Mouse (Mus musculus) skeletal muscle tissue, adult 2 months (tissue): ENCODE data around the gene Nrarp.

Experiments used
- DNase-seq: peaks from one replicate; pipeline ENCODE4 v3.0.0-alpha.2; 2012; ENCODE audit warnings: low read depth, low spot score

The Nrarp gene

DNA sequence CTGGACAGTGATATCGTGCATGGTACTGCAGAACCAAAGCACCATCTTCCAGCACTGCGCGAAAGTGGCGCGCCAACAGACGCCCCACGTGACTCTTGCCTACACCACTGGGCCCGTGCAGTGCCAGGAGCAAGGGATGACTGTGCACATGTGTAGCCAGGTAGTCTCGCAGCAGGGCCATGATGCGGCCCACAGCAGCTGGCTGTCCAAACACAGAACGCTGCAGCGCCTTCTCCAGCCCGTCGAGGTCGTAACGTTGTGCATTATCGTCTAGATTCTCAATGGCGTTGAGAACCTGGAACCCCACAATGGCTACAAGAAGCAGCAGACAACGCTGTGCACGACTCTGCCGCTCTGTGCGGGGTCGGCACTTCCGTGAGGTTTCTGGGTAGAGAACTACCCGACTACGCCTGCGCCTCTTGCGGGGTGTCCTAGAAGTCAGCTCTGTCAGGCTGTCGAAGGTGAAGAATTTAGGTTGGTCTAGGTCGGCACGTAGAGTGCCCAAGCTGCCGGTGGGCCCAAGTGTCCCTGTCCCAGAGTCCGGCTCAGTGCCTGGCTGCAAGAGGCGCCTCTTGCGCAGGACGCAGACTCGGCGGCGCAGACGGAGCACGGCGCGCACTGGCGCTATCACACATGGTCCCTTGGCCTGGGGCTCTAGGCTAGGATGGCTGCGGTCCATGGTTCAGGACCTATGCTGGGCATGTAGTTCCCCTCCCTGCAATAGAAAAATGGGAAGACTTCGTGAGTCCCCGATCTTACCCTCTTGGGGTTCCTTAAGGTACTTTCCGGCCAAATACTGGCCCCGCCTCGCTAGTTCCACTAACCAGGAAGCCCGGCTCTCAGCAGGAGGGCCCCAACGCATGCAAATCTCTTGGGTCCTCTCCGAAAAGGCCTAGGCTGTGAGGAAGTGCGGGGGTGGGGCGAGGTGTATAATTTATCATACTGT, 14.9 kb downstream of the Nrarp start:
- no peak for DNase-seq

DNA sequence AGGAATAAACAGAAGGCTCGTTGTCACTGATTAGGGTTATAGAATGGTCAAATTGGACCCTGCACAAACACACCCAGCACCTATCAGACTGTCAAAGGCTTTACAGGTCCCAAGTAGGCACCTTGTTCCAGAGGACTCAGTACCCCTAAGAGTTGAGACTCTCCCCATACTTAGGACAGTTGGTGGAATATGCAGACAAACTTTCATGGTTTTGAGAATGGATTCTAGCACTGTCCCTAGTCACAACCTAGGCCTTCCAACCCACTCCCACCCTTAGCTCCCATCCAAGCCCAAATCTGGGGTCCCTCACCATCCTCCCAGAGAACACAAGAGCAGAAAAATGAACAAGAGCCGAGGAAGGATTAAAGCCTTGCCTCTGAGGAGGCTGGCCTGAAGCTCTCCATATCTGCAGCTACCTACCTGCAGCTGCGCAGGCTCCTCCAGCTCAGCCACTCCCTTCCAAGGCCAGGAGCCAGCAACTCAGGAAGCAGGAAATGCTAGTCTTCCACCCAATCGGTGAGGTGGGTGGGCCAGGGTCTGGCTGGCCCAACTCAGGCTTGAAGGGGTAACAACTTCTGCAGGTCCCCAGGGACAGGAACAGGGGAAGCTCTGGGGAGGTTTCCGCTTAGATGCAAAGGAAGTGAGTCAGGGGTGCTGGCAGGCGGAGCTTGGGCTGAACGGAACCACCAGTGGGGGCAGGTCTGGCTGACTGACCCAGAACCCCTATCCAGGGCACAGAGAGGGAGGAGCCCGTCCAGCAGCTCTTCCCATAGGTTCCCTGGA, 15.8 kb downstream of the Nrarp start, which contains the start of gene Tor4a:
Gene Tor4a (minus strand): TSS at position 715 of the 783 bp plus-strand sequence.
- DNase-seq = peak; percentile 85

DNA sequence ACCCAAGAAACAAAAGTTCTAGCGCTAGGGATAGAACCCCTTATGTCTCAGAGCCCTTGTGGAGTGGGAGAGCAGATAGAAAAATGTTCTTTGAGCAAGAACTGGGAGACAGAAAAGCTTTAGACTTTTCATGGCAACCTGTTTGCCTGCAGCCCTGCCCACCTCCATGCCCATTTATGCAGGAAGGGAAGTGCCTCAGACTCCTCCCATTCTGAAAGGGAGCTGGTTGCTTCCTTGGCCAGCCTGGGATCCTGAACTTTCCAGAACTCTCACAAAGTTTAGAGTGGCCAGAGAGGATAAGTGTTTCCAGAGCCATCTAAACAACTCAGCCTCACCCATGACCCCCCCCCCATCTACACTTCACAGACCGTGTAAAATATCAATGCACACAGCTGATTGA, 16.6 kb downstream of the Nrarp start:
- no peak for DNase-seq

DNA sequence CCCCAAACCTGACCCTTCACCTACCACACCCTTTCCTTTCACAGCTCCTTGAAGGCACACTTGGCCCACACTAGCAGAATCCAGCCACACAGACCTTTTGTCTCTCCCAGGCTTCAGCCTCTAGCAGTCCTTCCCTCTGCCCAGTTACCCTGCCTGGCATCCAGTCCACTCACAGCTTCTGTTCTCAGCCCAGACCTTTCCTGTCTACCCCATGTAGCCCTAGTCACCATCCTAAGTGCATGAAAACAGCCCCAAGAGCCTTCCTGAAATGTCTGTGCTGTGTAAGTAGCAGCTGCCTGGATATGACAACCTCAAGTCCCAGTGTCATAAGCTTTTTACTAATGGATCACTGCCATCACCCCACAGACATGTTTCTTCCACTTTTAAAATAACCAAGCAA, 17.4 kb downstream of the Nrarp start:
- no peak for DNase-seq

DNA sequence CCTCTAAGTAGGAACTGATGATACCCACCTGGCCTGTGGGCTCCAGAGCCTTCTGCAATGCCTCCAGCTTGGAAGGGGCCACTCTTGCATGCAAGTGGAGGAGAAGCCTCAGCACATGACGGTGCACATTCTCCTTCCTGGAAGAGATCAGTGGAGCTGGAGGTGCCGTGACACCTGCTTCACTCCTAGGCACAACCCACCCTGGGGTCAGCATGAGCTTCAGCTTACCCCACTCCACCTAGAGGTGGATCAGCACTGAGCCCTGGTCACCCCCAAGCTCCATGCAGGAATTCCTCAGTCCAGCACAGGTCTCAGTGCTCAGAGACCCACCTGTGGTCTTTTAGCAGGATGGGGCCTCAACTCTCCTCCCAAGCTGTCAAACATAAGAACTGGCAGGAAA, 20.1 kb downstream of the Nrarp start:
- no peak for DNase-seq

DNA sequence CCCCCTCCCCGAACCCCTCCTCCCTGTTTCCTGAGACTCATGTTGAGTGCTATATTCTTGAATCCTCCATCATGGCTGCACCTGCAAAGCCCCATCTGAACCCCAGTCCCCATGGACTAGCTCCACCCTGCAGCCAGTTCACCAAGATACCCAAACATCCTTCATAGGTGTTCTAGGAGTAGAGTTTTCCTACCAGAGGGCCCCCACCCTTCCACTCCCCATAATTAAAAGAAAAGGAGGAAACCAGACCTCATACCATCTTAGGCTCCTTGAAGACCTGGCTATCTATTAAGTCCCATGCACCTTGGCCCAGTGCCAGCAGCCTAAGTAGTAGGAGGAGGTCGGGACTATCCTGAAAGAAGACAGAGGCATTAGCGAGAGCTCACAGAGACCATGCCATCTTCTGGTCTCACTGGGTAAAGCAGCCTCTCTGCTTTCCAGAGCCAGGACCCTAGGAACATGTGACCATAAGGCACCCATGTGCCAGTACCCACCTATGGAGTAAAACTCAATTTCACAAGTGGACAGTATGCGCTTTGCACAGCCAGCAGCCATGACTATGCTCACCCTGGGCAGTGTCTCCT, 23.2 kb downstream of the Nrarp start:
- DNase-seq = no peak

DNA sequence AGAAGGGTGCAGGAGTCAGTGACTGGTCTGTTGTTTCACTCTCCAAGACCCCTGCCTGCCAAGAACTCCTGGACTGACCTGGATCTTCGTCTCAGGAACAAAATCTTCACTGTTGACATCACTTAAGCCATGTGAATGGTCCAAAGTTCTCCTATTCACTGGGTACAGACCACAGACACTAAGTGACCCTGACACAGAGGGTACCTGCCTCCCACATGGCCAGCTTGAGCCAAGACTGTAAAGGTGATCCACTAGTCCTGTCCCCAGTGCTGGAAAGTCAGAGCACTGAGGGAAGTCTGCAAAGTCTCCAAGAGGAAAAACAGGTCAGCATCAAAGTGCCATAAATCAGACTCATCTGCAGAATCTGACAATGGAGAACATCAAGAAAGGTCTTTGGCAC, 27.0 kb downstream of the Nrarp start:
- no peak for DNase-seq

DNA sequence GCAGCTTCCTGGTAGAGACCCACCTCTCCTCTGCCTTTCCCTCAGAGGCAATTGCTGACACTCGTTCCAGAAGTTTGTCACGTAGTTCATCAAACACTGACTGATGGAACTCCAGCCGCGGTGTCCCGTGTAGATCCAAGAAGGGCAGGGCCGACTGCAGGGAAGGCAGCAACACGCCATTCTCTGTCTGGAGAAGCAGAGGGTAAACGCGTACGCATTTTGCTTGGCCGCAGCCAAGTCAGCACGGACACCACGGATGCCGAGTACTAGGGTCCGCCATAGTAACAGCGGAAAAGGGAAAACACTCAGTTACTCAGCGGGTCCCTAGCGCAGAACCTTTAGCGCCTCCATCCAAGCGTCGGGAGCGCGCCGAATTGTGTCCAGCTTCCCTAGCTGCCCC, 30.1 kb downstream of the Nrarp start:
- no peak for DNase-seq

DNA sequence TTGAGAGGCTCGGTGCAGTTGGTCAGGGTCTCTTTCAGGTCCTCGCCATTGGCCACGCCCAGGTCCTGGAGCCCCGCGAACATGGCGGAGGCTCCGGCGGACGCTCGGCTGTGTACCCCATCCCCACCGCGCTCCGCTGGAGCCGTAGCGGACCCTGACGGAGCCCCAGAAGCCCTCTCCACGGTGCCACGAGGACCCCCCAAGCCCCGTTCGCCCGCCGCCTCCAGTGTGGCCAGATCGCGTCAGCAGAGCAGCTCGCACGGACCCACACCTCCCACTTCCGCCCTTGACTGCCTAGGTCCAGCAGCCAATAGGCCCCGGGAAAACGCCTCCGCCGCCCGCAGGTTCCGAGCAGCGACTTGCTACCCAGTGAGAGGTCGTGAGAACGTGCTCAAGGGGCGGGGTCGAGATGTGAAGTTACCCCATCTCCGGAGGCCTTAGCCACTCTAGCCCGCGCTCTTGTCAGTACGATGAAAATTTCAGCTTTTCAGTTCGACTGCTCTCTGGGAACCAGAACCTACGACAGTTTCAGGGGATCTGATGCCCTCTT, 30.6 kb downstream of the Nrarp start, which contains the start of gene Nelfb:
Gene Nelfb (minus strand): TSS at position 369 of the 550 bp plus-strand sequence.
- peak; percentile 75 for DNase-seq

DNA sequence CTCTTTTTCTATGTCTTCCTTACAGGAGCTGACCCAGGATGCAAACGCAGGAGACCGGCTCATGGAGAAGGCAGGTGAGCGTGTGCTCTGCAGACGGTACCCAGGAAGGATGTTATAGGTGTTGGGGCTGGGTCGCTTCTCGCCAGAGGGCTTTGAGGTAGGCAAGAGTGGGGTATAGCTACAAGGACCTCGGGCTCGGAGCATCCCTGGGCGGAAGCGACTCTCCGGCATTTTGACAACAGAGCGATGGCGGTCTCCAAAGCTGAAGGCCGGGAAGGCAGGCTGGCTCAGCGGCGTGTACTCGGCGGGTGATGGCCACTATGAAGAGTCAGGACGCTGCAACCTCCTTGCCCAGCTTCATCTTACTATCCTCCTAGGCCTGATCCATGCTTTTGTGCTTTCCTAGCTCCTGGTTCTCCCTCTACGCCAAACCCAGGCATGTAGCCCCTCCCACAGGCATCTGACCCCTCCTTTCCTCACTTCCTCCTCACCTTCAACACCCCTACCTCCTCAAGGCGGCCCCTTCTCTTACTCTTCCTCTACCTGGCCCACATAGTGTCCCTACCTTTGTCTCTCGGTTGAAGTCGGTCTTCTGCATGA, 32.8 kb downstream of the Nrarp start:
- DNase-seq = no peak

DNA sequence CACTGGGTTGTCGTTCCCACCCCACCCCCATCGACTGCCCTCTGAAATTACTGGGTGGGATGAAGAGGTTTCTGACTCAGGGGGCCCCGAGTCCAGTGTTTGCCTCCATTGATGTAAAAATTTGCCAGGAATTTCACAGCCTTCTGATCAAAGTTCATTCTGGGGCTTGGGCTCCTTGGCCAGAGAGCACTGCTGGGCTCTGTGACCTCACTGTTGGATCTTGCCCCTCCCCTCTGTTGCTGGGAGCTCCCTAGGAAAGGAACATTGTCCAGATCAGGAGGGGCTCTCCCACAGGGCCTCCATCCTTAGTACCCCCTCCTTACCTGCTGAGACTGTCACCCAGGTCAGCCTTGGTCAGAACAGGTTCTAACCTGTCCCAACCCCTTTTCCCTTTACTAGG, 33.9 kb downstream of the Nrarp start, which contains the start of gene Stpg3:
Gene Stpg3 (minus strand): TSS at position 194 of the 400 bp plus-strand sequence.
- DNase-seq = no peak

DNA sequence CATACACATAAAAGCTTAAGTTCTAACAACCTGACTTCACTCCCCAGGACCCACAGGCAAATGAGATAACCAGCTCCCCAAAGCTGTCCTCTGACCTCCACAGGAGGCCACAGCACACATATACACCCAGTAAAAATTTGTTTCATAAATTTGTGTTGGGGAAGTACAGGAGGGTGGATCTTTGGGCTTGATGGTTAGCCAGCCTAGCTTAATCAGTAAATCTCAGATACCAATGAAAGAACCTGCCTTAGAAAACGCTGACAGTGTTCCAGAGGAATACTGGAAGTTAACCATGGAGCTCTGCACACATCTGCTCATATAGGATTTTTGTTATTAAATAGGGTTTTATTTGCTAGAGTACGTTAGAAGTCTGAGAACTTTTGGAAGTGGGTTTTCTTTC, 37.1 kb downstream of the Nrarp start:
- no peak for DNase-seq

DNA sequence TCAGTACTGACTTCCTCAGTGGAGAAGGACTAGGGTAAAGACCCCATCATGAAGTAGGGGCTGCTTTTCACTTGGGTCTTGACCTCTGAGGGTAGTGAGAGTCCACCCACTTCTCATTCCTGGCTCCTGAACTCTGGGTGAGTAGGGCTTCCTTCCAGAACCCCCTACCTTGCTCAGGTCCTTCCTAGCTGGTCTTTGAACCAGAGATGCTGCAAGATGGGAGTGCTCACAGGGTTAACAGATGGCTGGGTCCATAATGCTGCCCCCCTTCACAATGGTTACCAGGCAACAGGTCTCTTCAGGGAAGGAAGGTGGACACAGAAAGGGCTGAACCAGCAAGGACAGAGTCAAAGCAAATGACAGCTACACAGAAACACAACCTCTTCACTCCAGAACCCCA, 37.9 kb downstream of the Nrarp start, which contains the start of gene Fam166a:
Gene Fam166a (plus strand): TSS at position 301 of the 400 bp plus-strand sequence.
- no peak for DNase-seq

DNA sequence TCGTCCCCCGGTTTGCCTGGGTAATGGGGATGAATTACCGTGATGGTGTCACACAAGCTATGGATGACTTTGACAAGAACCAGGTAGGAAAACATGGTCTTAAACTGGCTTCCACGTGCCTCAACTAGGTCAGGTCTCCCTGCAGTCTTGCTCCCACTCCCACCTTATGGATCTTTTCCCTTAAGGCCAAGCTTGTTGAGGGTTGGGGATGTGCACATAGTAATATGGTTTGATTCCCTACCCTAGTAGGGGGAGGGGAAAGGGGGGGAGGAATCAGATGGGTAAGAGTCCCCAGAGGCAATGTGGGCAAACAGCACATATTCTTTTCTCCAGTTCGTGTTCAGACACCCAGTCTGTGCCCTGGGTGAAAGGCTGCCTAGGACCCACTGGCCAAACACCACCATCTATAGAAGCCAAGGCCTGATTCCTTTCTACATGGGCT, 40.8 kb downstream of the Nrarp start:
- DNase-seq = no peak

DNA sequence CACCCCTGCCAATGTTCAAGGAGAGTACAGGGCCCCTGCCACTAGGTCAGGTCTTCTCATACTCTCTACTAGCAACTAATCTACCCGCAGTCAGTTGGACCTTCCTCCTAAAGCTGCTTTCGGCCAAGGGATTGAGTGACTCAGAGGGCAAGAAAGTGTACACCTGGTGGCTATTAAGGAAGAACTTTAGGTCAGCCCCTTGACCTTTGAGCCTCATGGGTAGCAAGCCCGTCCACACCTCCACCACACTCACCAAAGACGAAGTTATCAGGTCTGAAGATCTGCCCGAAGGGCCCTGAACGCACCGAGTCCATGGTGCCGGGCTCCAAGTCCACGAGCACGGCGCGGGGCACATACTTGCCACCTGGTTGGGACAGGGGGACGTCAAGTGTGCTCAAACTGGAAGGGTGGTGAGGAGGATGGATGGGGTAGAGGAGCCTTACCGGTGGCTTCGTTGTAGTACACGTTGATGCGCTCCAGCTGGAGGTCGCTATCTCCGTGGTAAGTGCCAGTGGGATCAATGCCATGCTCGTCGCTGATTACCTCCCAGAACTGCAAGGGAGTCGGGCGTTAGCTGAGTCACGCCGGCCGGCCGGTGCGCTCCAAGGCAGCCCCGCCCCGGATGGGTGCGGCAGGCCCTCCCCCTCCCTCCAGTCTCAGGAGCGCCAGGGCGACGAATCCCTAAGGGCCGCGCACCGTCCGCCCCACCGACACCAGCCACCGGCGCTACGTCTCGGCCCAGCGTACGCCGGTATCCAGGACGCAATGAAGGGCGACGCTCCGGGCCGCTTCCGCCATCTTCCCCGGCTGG, 43.3 kb downstream of the Nrarp start:
- DNase-seq = peak; percentile 86

DNA sequence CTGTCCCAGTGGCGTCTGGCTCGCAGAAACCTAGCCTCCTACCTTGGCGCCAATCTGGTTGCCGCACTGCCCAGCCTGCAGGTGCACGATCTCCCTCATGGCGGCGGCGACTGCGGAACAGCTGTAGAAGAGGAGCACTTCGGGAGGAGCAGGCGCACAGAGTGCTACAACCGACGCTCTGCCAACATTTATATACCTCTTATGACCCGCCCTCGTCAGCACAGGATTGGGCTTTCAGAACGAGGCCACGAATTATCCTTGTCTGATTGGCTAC, 43.9 kb downstream of the Nrarp start, which contains the start of gene Tubb4b:
Gene Tubb4b (minus strand): TSS at position 211 of the 274 bp plus-strand sequence.
- no peak for DNase-seq

DNA sequence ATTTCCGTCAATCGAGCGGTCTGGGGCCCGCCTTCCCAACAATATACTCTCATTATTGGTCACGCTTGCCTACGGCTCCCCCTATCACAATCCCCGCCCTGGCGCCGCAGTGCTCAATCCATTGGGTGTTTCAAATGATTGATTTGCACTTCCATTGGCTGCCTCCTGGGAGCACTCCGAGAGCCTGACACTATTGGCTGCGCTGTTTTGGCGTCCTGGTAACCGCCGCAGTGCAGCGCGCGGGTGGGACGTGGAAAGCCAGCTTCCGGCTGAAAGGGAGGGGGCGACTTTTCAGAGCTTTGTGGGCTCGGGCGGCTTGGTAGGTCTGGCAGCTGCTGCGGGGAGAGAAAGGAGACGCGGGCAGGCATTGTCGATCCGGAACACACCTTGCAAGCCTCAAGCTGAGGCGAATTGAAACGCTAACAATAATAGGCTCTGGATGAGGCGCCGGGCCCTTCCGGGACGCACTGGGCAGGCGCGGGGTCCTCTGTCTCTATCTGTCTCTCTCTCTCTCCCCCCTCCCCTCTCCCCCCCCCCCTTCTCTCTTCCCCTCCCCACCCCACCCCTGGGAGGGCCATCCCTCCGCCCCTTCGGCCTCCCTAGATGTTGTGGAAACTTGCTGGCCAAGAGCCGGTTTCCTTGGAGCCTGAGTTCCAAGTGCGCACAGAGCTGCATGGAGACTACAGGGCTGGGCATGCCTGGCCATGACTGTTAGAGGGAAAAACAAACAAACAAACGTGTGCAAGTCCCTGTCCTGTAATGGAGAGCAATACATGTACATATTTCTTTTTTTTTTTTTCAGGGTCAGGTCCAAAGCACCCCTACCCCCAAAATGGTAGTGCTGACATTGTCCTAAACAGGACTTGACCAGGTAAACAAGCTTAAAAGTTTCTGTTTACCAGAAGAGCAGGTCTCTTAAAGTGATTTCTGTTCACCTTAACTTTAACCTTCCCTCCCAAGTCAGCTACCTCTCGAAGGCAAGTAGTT, 44.5 kb downstream of the Nrarp start:
- peak; percentile 100 for DNase-seq

DNA sequence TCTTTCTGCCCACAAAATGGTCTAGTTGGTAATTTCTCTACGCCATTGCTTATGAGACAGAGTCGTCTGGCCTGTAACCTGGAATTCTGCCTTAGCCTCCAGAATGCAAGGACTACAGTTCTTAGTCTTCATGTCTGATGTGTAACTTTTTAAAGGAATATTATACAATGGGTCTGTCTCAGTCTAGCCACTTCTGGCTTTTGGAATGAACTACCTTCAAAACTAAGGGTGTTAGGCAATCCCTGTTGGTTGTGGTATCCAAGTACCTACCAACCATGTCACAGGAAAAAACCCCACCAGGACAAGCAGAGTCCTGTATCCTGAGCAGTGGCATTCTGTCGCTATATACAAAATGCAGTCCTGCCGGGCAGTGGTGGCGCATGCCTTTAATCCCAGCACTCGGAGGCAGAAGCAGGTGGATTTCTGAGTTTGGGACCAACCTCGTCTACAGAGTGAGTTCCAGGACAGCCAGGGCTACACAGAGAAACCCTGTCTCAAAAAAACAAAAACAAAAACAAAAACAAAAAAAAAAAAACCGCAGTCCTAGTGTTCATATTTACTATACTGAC, 45.3 kb downstream of the Nrarp start:
- DNase-seq = no peak

DNA sequence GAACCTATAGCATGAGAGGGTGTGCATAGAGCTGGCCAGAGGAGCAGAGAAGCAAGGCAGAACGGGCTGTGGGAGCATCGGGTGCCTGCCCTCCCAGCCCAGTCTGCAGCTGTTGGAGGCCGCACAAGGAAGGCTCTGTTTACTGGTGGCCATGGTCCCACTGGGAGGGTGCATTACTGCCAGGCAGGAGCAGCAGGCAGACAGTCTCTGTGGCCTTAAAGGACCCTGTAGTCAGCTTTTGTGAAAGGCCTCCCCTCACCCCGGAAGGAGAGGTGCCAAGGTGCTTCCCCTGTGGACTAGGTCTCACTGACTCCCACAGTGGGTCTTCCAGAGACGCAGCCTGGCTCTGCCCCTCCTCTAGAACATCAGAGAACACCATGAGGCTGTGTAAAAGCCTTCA, 46.3 kb downstream of the Nrarp start:
- DNase-seq = peak; percentile 80
